ENCODE assay signal across 8 mouse cellular contexts in genomic region chr17:66077437-66077850, GRCm38 (mm10). TPM values are rescaled to one million over a fixed set of nuclear protein-coding genes. Genes with fewer than 3 reads are reported as not detected.
DNase-seq lines count a peak whose midpoint lies in the region; ATAC-seq and TF ChIP-seq lines count a peak whose summit lies in the region.

No protein-coding gene starts in this region.

- TF ChIP-seq CTCF in layer of hippocampus, adult 2 months (conservative IDR thresholded peaks at IDR 0.05) = no peak

- peak overlapping the region; percentile 92 for H3K27ac ChIP-seq in layer of hippocampus, adult 2 months
- peak overlapping the region; percentile 95 for H3K27ac ChIP-seq in hindbrain, embryonic 12.5 days
- H3K27ac ChIP-seq in midbrain, embryonic 10.5 days (replicated peaks) = peak overlapping the region; percentile 89

- H3K27me3 ChIP-seq in hindbrain, embryonic 12.5 days = 0 out of 2 replicates have a peak, but pooled peaks cover 3% of the 10 kb centered on the region
- peaks cover 19% of the 10 kb centered on the region for H3K27me3 ChIP-seq in midbrain, embryonic 10.5 days (ENCODE audit: low read depth, poor library complexity, severe bottlenecking)

- no peak for DNase-seq in layer of hippocampus, adult 2 months (ENCODE audit: low spot score in 2 of 2)
- no peak for DNase-seq in layer of hippocampus, adult 9-10 months (ENCODE audit: low spot score)
- peak; percentile 47 for DNase-seq in brain, adult 2 months (ENCODE audit: low read depth, low spot score)
- no peak for DNase-seq in midbrain, embryonic 10.5 days (ENCODE audit: low spot score)
- no peak for DNase-seq in testis, postnatal 10 days (ENCODE audit: low spot score)
- no peak for DNase-seq in layer of hippocampus, adult 8-10 months (ENCODE audit: low spot score in 2 of 2)
- DNase-seq in cerebellum, postnatal 10 days = no peak

- H3K36me3 ChIP-seq in hindbrain, embryonic 12.5 days = peaks cover 15% of the 10 kb centered on the region
- peaks cover 33% of the 10 kb centered on the region for H3K36me3 ChIP-seq in midbrain, embryonic 10.5 days

- no peaks in the 10 kb centered on the region for H3K9me3 ChIP-seq in hindbrain, embryonic 12.5 days (replicated peaks)
- no peaks in the 10 kb centered on the region for H3K9me3 ChIP-seq in midbrain, embryonic 10.5 days (replicated peaks)

- ATAC-seq in hindbrain, embryonic 12.5 days (ENCODE audit: low FRiP score) = peak; percentile 74

- peak overlapping the region; percentile 85 for H3K4me2 ChIP-seq in hindbrain, embryonic 12.5 days (replicated peaks)

- peak overlapping the region; percentile 91 for H3K4me3 ChIP-seq in layer of hippocampus, adult 2 months
- peak overlapping the region; percentile 88 for H3K4me3 ChIP-seq in hindbrain, embryonic 12.5 days
- peak overlapping the region; percentile 86 for H3K4me3 ChIP-seq in midbrain, embryonic 10.5 days

- WGBS in hindbrain, embryonic 12.5 days = under 1% methylated on average over 23 of the region's 23 CpGs
- WGBS in midbrain, embryonic 10.5 days = under 1% methylated on average over 23 of the region's 23 CpGs

- peaks cover 17% of the 10 kb centered on the region; the same call in 1 of the 2 replicates for H3K4me1 ChIP-seq in hindbrain, embryonic 12.5 days
- H3K4me1 ChIP-seq in midbrain, embryonic 10.5 days = peaks cover 20% of the 10 kb centered on the region

- peak overlapping the region; percentile 81 for H3K9ac ChIP-seq in hindbrain, embryonic 12.5 days

RNA-seq across cellular contexts. Expression of gene Ankrd12, which starts 0.6 kb away (rescaled TPM):
- total RNA-seq in layer of hippocampus, adult 2 months (2021) = 100 to 1,000 TPM; 229 to 237 TPM
- 70.7 and 78.1 TPM in 2 replicates for polyA plus RNA-seq in hindbrain, embryonic 12.5 days (2016; fragmentation: Nextera tagmentation; extraction: Ambion mirVana)
- polyA plus RNA-seq in midbrain, embryonic 10.5 days (2016; fragmentation: Nextera tagmentation; extraction: Ambion mirVana) = 13.8 and 22.2 TPM in 2 replicates
- total RNA-seq in layer of hippocampus, adult 8-10 months (2022) = 100 to 1,000 TPM; 198 to 247 (median 235) TPM

RNA-seq across cellular contexts. Expression of gene Ndufv2, which starts 23.9 kb away (rescaled TPM):
- 100 to 1,000 TPM; 233 to 261 TPM for total RNA-seq in layer of hippocampus, adult 2 months (2021)
- 265 and 282 TPM in 2 replicates for polyA plus RNA-seq in hindbrain, embryonic 12.5 days (2016; fragmentation: Nextera tagmentation; extraction: Ambion mirVana)
- 343 and 351 TPM in 2 replicates for polyA plus RNA-seq in midbrain, embryonic 10.5 days (2016; fragmentation: Nextera tagmentation; extraction: Ambion mirVana)
- 100 to 1,000 TPM; 227 to 270 (median 244) TPM for total RNA-seq in layer of hippocampus, adult 8-10 months (2022)

RNA-seq across cellular contexts. Expression of gene Washc1, which starts 33.9 kb away (rescaled TPM):
- total RNA-seq in layer of hippocampus, adult 2 months (2021) = 10 to 100 TPM; 44.2 to 48.1 TPM
- polyA plus RNA-seq in hindbrain, embryonic 12.5 days (2016; fragmentation: Nextera tagmentation; extraction: Ambion mirVana) = 38.5 and 39.9 TPM in 2 replicates
- polyA plus RNA-seq in midbrain, embryonic 10.5 days (2016; fragmentation: Nextera tagmentation; extraction: Ambion mirVana) = 32.9 and 35.5 TPM in 2 replicates
- total RNA-seq in layer of hippocampus, adult 8-10 months (2022) = 10 to 100 TPM; 41.0 to 51.1 (median 49.0) TPM

RNA-seq across cellular contexts. Expression of gene Ddx11, which starts 45.9 kb away (rescaled TPM):
- total RNA-seq in layer of hippocampus, adult 2 months (2021) = 1 to 10 TPM; 1.1 to 1.5 TPM
- polyA plus RNA-seq in hindbrain, embryonic 12.5 days (2016; fragmentation: Nextera tagmentation; extraction: Ambion mirVana) = 19.4 and 20.2 TPM in 2 replicates
- polyA plus RNA-seq in midbrain, embryonic 10.5 days (2016; fragmentation: Nextera tagmentation; extraction: Ambion mirVana) = 29.1 and 30.2 TPM in 2 replicates
- total RNA-seq in layer of hippocampus, adult 8-10 months (2022) = 1 to 10 TPM in 3 of 4 experiments, under 1 TPM in 1; 0.89 to 1.9 (median 1.4) TPM
